Mouse (Mus musculus) thymus, adult 2 months (tissue): Measurements from ENCODE around the gene Hgfac.

Source experiments
- CTCF ChIP-seq: fragments of 200-500 bp; IDR thresholded peaks from 2 replicates; pipeline ENCODE4 v1.5.1; 2012; ENCODE audit warnings: mild to moderate bottlenecking, control low read depth, low read length, moderate library complexity, borderline replicate concordance; ENCODE audit not compliant: control insufficient read depth, poor library complexity, insufficient read depth; ENCODE audit errors: extremely low read depth
- POLR2A ChIP-seq: fragments of 200-500 bp; IDR thresholded peaks from 2 replicates; pipeline ENCODE4 v1.6.1; 2012; ENCODE audit warnings: mild to moderate bottlenecking, low read length, control low read depth, moderate library complexity; ENCODE audit not compliant: control insufficient read depth, poor library complexity, insufficient read depth; ENCODE audit errors: extremely low read depth

DNA sequence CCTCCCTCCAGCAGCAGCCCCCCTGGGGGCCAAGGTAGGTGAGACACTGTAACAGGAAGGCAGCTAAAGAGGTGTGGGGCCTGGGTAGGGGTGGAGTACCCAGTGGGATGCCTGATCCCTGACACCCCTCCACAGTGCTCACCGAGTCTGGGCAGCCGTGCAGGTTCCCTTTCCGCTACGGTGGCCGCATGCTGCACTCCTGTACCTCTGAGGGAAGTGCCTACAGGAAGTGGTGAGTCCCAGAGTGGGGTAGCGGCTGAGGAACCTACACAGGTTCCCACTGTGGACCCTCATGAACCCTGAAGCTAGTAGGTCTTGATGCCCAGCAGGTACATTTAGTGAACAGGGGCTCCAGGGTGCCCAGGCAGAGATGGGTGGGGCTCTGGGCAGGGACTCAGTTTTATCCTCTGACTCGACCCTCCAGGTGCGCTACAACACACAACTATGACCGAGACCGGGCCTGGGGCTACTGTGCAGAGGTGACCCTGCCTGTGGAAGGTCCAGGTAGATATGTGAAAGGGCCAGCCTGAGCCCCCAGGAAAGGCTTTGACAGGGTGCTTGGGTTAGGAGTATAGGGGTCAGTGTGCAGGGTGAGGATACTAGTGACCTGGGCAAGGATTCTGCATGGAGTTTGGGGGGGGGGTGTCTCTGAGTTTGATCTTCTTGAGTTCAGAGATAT is 1.3 kb downstream of the Hgfac start:
- TF ChIP-seq CTCF (no peak), POLR2A (no peak)
